ENCODE assay signal across 27 mouse cellular contexts in genomic region chr15:24040847-24041246, GRCm38 (mm10).
DNase-seq lines count a peak whose midpoint lies in the region; ATAC-seq and TF ChIP-seq lines count a peak whose summit lies in the region.
"Had no signal": no experiment of that assay in that cellular context is flagged by ENCODE, and none has a peak within 500 bp of the region (broad histone marks: within the 10 kb centered on the region; RNA-seq: fewer than 3 reads in every experiment).

No protein-coding gene starts in this region.

- no peak for DNase-seq in forebrain, embryonic 10.5 days (ENCODE audit: extremely low spot score, low spot score)
- DNase-seq in hindbrain, embryonic 14.5 days (ENCODE audit: low spot score): peak; percentile 30
- peak; percentile 24 for DNase-seq in hindbrain, postnatal 0 days (ENCODE audit: low spot score)
- no peak for DNase-seq in gastrocnemius, postnatal 10 days
- DNase-seq: adrenal gland, postnatal 14 days; cerebellum, adult 18-20 months; cerebellum, postnatal 25 days; gastrocnemius, postnatal 36 days; heart, adult 18-20 months; heart, postnatal 36 days; kidney, adult 11 months; kidney, postnatal 14 days; lung, embryonic 14.5 days; right cerebral cortex, adult 18-20 months; thymus, adult 2 months; thymus, postnatal 36 days had no signal

- H3K27ac ChIP-seq in forebrain, embryonic 12.5 days: no peak overlapping the region
- H3K27ac ChIP-seq in forebrain, embryonic 10.5 days: no peak overlapping the region
- peak overlapping the region; percentile 12; the same call in 1 of the 2 replicates for H3K27ac ChIP-seq in midbrain, embryonic 13.5 days
- no peak overlapping the region for H3K27ac ChIP-seq in midbrain, embryonic 16.5 days (ENCODE audit: low read length)
- H3K27ac ChIP-seq in hindbrain, embryonic 14.5 days: no peak overlapping the region
- H3K27ac ChIP-seq in hindbrain, postnatal 0 days: no peak overlapping the region
- H3K27ac ChIP-seq: layer of hippocampus, adult 2 months; left cerebral cortex, adult 2 months; limb, embryonic 12.5 days; liver, embryonic 15.5 days; neural tube, embryonic 15.5 days had no signal

- 55% methylated on average over 2 of the region's 2 CpGs for WGBS in forebrain, embryonic 12.5 days
- 65% methylated on average over 2 of the region's 2 CpGs for WGBS in forebrain, embryonic 10.5 days
- WGBS in midbrain, embryonic 13.5 days: 30% methylated on average over 2 of the region's 2 CpGs
- 29% methylated on average over 2 of the region's 2 CpGs for WGBS in midbrain, embryonic 16.5 days
- WGBS in hindbrain, embryonic 14.5 days: 34% methylated on average over 2 of the region's 2 CpGs
- WGBS in hindbrain, postnatal 0 days: 16% methylated on average over 2 of the region's 2 CpGs

- H3K36me3 ChIP-seq in forebrain, embryonic 12.5 days (replicated peaks): no peaks in the 10 kb centered on the region
- H3K36me3 ChIP-seq in forebrain, embryonic 10.5 days (replicated peaks): no peaks in the 10 kb centered on the region
- no peaks in the 10 kb centered on the region for H3K36me3 ChIP-seq in midbrain, embryonic 13.5 days
- H3K36me3 ChIP-seq in midbrain, embryonic 16.5 days (ENCODE audit: control insufficient read depth, insufficient read depth, low read length): no peaks in the 10 kb centered on the region
- no peaks in the 10 kb centered on the region for H3K36me3 ChIP-seq in hindbrain, embryonic 14.5 days (replicated peaks; ENCODE audit: control insufficient read depth, insufficient read depth)
- H3K36me3 ChIP-seq in hindbrain, postnatal 0 days (ENCODE audit: insufficient read depth, low read length): no peaks in the 10 kb centered on the region
- H3K36me3 ChIP-seq: limb, embryonic 12.5 days; liver, embryonic 15.5 days; neural tube, embryonic 15.5 days had no signal

- no peak overlapping the region for H3K4me2 ChIP-seq in forebrain, embryonic 12.5 days
- H3K4me2 ChIP-seq in midbrain, embryonic 13.5 days (replicated peaks): no peak overlapping the region
- H3K4me2 ChIP-seq in midbrain, embryonic 16.5 days (ENCODE audit: low read length): no peak overlapping the region
- no peak overlapping the region for H3K4me2 ChIP-seq in hindbrain, embryonic 14.5 days (replicated peaks)
- H3K4me2 ChIP-seq in hindbrain, postnatal 0 days (ENCODE audit: low read depth, low read length): no peak overlapping the region
- H3K4me2 ChIP-seq: heart, embryonic 11.5 days; limb, embryonic 12.5 days; liver, embryonic 15.5 days; lung, embryonic 14.5 days; neural tube, embryonic 15.5 days had no signal

- H3K9me3 ChIP-seq in forebrain, embryonic 12.5 days: no peaks in the 10 kb centered on the region
- H3K9me3 ChIP-seq in forebrain, embryonic 10.5 days: no peaks in the 10 kb centered on the region
- no peaks in the 10 kb centered on the region for H3K9me3 ChIP-seq in midbrain, embryonic 13.5 days
- no peaks in the 10 kb centered on the region for H3K9me3 ChIP-seq in midbrain, embryonic 16.5 days (replicated peaks; ENCODE audit: control insufficient read depth, low read length, poor library complexity, severe bottlenecking)
- no peaks in the 10 kb centered on the region for H3K9me3 ChIP-seq in hindbrain, embryonic 14.5 days (ENCODE audit: control insufficient read depth, low read length)
- H3K9me3 ChIP-seq in hindbrain, postnatal 0 days (ENCODE audit: low read length): no peaks in the 10 kb centered on the region
- H3K9me3 ChIP-seq: limb, embryonic 12.5 days; liver, embryonic 15.5 days; neural tube, embryonic 15.5 days had no signal

- ATAC-seq in forebrain, embryonic 12.5 days (ENCODE audit: low FRiP score): peak; percentile 70; the same call in 1 of the 2 replicates
- ATAC-seq in midbrain, embryonic 13.5 days: peak; percentile 45; the same call in 1 of the 2 replicates
- no peak for ATAC-seq in midbrain, embryonic 16.5 days
- no peak; the same call in 1 of the 2 replicates for ATAC-seq in hindbrain, embryonic 14.5 days (ENCODE audit: low FRiP score)
- ATAC-seq in hindbrain, postnatal 0 days: 0 out of 2 replicates have a peak, but pooled peaks have one; percentile 38
- ATAC-seq: CD4-positive, CD25-positive, alpha-beta regulatory T cell, adult 4 months; inflammation-experienced regulatory T-cells, adult 6 months had no signal

- H3K4me3 ChIP-seq in forebrain, embryonic 12.5 days (replicated peaks): no peak overlapping the region
- H3K4me3 ChIP-seq in forebrain, embryonic 10.5 days: no peak overlapping the region
- no peak overlapping the region for H3K4me3 ChIP-seq in midbrain, embryonic 13.5 days (replicated peaks)
- H3K4me3 ChIP-seq in midbrain, embryonic 16.5 days (ENCODE audit: low read depth, low read length): no peak overlapping the region
- H3K4me3 ChIP-seq in hindbrain, embryonic 14.5 days (replicated peaks; ENCODE audit: low read length): no peak overlapping the region
- H3K4me3 ChIP-seq in hindbrain, postnatal 0 days (ENCODE audit: low read length): no peak overlapping the region
- H3K4me3 ChIP-seq: layer of hippocampus, adult 2 months; left cerebral cortex, adult 2 months; limb, embryonic 12.5 days; liver, embryonic 15.5 days; neural tube, embryonic 15.5 days had no signal

- H3K27me3 ChIP-seq in forebrain, embryonic 12.5 days: no peaks in the 10 kb centered on the region
- no peaks in the 10 kb centered on the region for H3K27me3 ChIP-seq in forebrain, embryonic 10.5 days (ENCODE audit: poor library complexity, severe bottlenecking)
- H3K27me3 ChIP-seq in midbrain, embryonic 13.5 days: no peaks in the 10 kb centered on the region
- H3K27me3 ChIP-seq in midbrain, embryonic 16.5 days (ENCODE audit: control insufficient read depth, insufficient read depth, low read depth, low read length): no peaks in the 10 kb centered on the region
- no peaks in the 10 kb centered on the region for H3K27me3 ChIP-seq in hindbrain, embryonic 14.5 days (ENCODE audit: control insufficient read depth, insufficient read depth, low read length)
- no peaks in the 10 kb centered on the region for H3K27me3 ChIP-seq in hindbrain, postnatal 0 days (ENCODE audit: insufficient read depth, low read length)
- H3K27me3 ChIP-seq: limb, embryonic 12.5 days; liver, embryonic 15.5 days; neural tube, embryonic 15.5 days had no signal

- no peak overlapping the region for H3K9ac ChIP-seq in forebrain, embryonic 12.5 days
- no peak overlapping the region for H3K9ac ChIP-seq in midbrain, embryonic 13.5 days (replicated peaks)
- no peak overlapping the region for H3K9ac ChIP-seq in midbrain, embryonic 16.5 days (ENCODE audit: low read depth, low read length)
- H3K9ac ChIP-seq in hindbrain, embryonic 14.5 days: no peak overlapping the region
- H3K9ac ChIP-seq in hindbrain, postnatal 0 days (replicated peaks; ENCODE audit: low read length): no peak overlapping the region
- H3K9ac ChIP-seq: limb, embryonic 12.5 days; liver, embryonic 15.5 days; lung, embryonic 14.5 days; neural tube, embryonic 15.5 days had no signal

- no peak for TF ChIP-seq CTCF in hindbrain, postnatal 0 days (IDR thresholded peaks at IDR 0.05; ENCODE audit: low read depth)

- no peaks in the 10 kb centered on the region for H3K4me1 ChIP-seq in forebrain, embryonic 12.5 days
- no peaks in the 10 kb centered on the region for H3K4me1 ChIP-seq in forebrain, embryonic 10.5 days
- H3K4me1 ChIP-seq in midbrain, embryonic 13.5 days (replicated peaks): 0 out of 2 replicates have a peak, but pooled peaks cover 5% of the 10 kb centered on the region
- H3K4me1 ChIP-seq in midbrain, embryonic 16.5 days (ENCODE audit: control insufficient read depth, insufficient read depth, low read length): no peaks in the 10 kb centered on the region; the same call in 1 of the 2 replicates
- H3K4me1 ChIP-seq in hindbrain, embryonic 14.5 days (replicated peaks; ENCODE audit: control insufficient read depth, insufficient read depth, low read length): no peaks in the 10 kb centered on the region
- H3K4me1 ChIP-seq in hindbrain, postnatal 0 days (ENCODE audit: insufficient read depth, low read length): no peaks in the 10 kb centered on the region
- H3K4me1 ChIP-seq: limb, embryonic 12.5 days; liver, embryonic 15.5 days; neural tube, embryonic 15.5 days had no signal

Comparison
In these comparisons a context has a peak if more than half of its experiments do, and no peak if none do; other contexts are left out.
1. ATAC-seq: peak in forebrain, embryonic 12.5 days (single experiment), midbrain, embryonic 13.5 days (single experiment) and hindbrain, postnatal 0 days (single experiment); none in midbrain, embryonic 16.5 days (single experiment) and hindbrain, embryonic 14.5 days (single experiment).
2. DNase-seq: peak in hindbrain, embryonic 14.5 days (single experiment) and hindbrain, postnatal 0 days (single experiment); none in forebrain, embryonic 10.5 days (single experiment) and gastrocnemius, postnatal 10 days (single experiment).